Mouse (Mus musculus): ENCODE data around the gene Ankrd52. TPM values are rescaled to one million over a fixed set of nuclear protein-coding genes. Genes with fewer than 3 reads are reported as not detected.

Gene Ankrd52
- polyA plus RNA-seq, 1 experiment from 2014 or later, result 6.8 TPM

GRCm38 (mm10) chr10:128403931-128404330 lies 27.0 kb downstream of the Ankrd52 start:
- no peak for ATAC-seq (replicated peaks; ENCODE audit: insufficient number of reproducible peaks, insufficient read depth, low FRiP score, low read depth)

GRCm38 (mm10) chr10:128408591-128409535 lies 31.9 kb downstream of the Ankrd52 start:
- Histone ChIP-seq H3K4me3 (peak overlapping the region; percentile 87), H3K9ac (peak overlapping the region; percentile 76), H3K27ac (peak overlapping the region; percentile 58), H3K27me3 (no peaks in the 10 kb centered on the region), H3K4me2 (peak overlapping the region; percentile 93), H3K4me1 (replicated peaks) (peaks cover 34% of the 10 kb centered on the region), H3K9me3 (replicated peaks) (no peaks in the 10 kb centered on the region), H3K36me3 (0 out of 2 replicates have a peak, but pooled peaks cover 5% of the 10 kb centered on the region)
- 13% methylated on average over 35 of the region's 35 CpGs for WGBS
- no peak for ATAC-seq (replicated peaks; ENCODE audit: insufficient number of reproducible peaks, insufficient read depth, low FRiP score, low read depth)

More at GRCm38 (mm10) chr10:128403931-128404330, 27.0 kb downstream of the Ankrd52 start:
- Histone ChIP-seq H3K9me3 (replicated peaks) (no peaks in the 10 kb centered on the region), H3K4me1 (replicated peaks) (peaks cover 5% of the 10 kb centered on the region), H3K4me3 (no peak overlapping the region), H3K27ac (no peak overlapping the region), H3K36me3 (0 out of 2 replicates have a peak, but pooled peaks cover 5% of the 10 kb centered on the region), H3K4me2 (no peak overlapping the region), H3K9ac (no peak overlapping the region), H3K27me3 (no peaks in the 10 kb centered on the region)
- WGBS, result 84% methylated on average over 7 of the region's 7 CpGs

GRCm38 (mm10) chr10:128409692-128410559 lies 33.0 kb downstream of the Ankrd52 start:
- H3K9me3 ChIP-seq (replicated peaks), result no peaks in the 10 kb centered on the region
- peak overlapping the region; percentile 97 for H3K27ac ChIP-seq
- ATAC-seq (replicated peaks; ENCODE audit: insufficient number of reproducible peaks, insufficient read depth, low FRiP score, low read depth), result peak; percentile 94
- peaks cover 38% of the 10 kb centered on the region for H3K4me1 ChIP-seq (replicated peaks)
- peak overlapping the region; percentile 87 for H3K4me3 ChIP-seq
- no peaks in the 10 kb centered on the region for H3K27me3 ChIP-seq
- 6% methylated on average over 36 of the region's 36 CpGs for WGBS
- peak overlapping the region; percentile 93 for H3K4me2 ChIP-seq
- peaks cover 12% of the 10 kb centered on the region; the same call in 1 of the 2 replicates for H3K36me3 ChIP-seq
- H3K9ac ChIP-seq, result peak overlapping the region; percentile 84

DNA sequence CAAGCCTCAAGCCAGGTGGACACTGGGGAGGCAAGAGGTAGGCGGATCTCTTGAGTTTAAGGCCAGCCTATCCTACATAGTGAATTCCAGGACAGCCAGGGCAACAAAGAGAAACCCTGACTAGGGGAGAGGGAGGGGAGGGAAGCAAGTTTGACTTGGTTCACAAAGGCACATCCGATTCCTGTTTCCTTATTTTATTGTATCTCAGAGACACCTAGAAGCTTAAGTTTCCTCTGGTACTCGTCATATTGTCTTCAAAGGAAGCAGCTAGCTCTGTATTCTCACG lies 33.6 kb downstream of the Ankrd52 start:
- peaks cover 40% of the 10 kb centered on the region for H3K4me1 ChIP-seq (replicated peaks)
- H3K4me3 ChIP-seq, result peak overlapping the region; percentile 87
- peak overlapping the region; percentile 84 for H3K9ac ChIP-seq
- no peak for ATAC-seq (replicated peaks; ENCODE audit: insufficient number of reproducible peaks, insufficient read depth, low FRiP score, low read depth)
- no peaks in the 10 kb centered on the region for H3K27me3 ChIP-seq
- H3K4me2 ChIP-seq, result peak overlapping the region; percentile 93
- peaks cover 15% of the 10 kb centered on the region; the same call in 1 of the 2 replicates for H3K36me3 ChIP-seq
- H3K9me3 ChIP-seq (replicated peaks), result no peaks in the 10 kb centered on the region
- 24% methylated on average over 4 of the region's 4 CpGs for WGBS
- H3K27ac ChIP-seq, result peak overlapping the region; percentile 97

- Histone ChIP-seq H3K27me3 (no peaks in the 10 kb centered on the region), H3K9me3 (replicated peaks) (no peaks in the 10 kb centered on the region), H3K4me1 (replicated peaks) (peaks cover 40% of the 10 kb centered on the region), H3K36me3 (peaks cover 22% of the 10 kb centered on the region), H3K27ac (peak within 1 kb of the TSS; percentile 97), H3K4me3 (peak within 1 kb of the TSS; percentile 87), H3K4me2 (peak within 1 kb of the TSS; percentile 93), H3K9ac (peak within 1 kb of the TSS; percentile 84)
- peak; percentile 89 for ATAC-seq (replicated peaks; ENCODE audit: insufficient number of reproducible peaks, insufficient read depth, low FRiP score, low read depth)
- WGBS, result under 1% methylated on average over 50 of the region's 50 CpGs
These were observed 34.5 kb downstream of the Ankrd52 start, which contains the start of the genes Nabp2 and Rnf41 for GRCm38 (mm10) chr10:128411211-128412054. TSS of gene Nabp2 (minus strand) at chr10:128411492. TSS of gene Rnf41 (plus strand) at chr10:128411657.

DNA sequence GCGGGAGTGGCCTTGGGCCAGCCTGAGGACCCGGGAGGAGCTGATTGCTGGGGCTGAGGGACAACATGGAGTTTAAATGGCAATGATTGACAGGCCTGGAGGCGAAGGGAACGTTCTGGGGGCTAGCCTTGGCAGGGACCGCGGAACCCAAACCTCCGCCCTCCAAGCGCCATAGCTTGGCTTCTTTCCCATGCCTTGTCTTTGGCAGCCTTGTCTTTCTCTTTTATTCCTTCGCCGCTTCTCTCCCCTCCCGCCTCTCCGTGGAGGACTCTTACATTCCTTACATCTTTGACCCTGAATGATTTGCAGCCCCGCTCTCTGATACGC lies 35.1 kb downstream of the Ankrd52 start:
- H3K4me1 ChIP-seq (replicated peaks), result peaks cover 40% of the 10 kb centered on the region
- peak overlapping the region; percentile 93 for H3K4me2 ChIP-seq
- H3K27ac ChIP-seq, result peak overlapping the region; percentile 97
- ATAC-seq (replicated peaks; ENCODE audit: insufficient number of reproducible peaks, insufficient read depth, low FRiP score, low read depth), result no peak
- WGBS, result 0% methylated on average over 14 of the region's 14 CpGs
- peak overlapping the region; percentile 84 for H3K9ac ChIP-seq
- H3K36me3 ChIP-seq, result peaks cover 27% of the 10 kb centered on the region
- peak overlapping the region; percentile 87 for H3K4me3 ChIP-seq
- H3K27me3 ChIP-seq, result no peaks in the 10 kb centered on the region
- no peaks in the 10 kb centered on the region for H3K9me3 ChIP-seq (replicated peaks)

- 17% methylated on average over 1 of the region's 1 CpGs for WGBS
- H3K9me3 ChIP-seq (replicated peaks), result no peaks in the 10 kb centered on the region
- peak overlapping the region; percentile 93 for H3K4me2 ChIP-seq
- H3K36me3 ChIP-seq, result peaks cover 29% of the 10 kb centered on the region
- H3K9ac ChIP-seq, result peak overlapping the region; percentile 84
- H3K27ac ChIP-seq, result peak overlapping the region; percentile 97
- peaks cover 40% of the 10 kb centered on the region for H3K4me1 ChIP-seq (replicated peaks)
- H3K4me3 ChIP-seq, result peak overlapping the region; percentile 87
- no peaks in the 10 kb centered on the region for H3K27me3 ChIP-seq
- no peak for ATAC-seq (replicated peaks; ENCODE audit: insufficient number of reproducible peaks, insufficient read depth, low FRiP score, low read depth)
These were observed 35.6 kb downstream of the Ankrd52 start for GRCm38 (mm10) chr10:128412558-128412957.

DNA sequence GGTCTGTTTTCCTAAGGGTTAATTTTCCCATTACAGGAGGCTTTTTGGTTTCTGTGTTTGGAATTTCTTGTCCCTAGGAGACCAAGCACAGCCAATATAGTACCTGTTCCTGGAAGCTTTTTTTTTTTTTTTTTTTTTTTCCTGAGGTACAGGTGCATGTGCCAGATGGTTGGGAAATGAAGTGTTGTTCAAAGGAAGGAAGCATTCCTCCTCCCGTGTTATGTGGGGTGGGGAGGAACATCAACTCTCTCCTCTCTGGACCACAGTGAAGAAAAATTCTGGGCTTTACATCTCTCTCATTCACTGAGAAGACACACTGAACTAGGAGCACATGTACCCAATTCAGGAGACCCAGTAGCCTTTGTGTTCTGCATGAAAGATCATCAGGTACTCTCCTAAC lies 36.2 kb downstream of the Ankrd52 start:
- WGBS, result 63% methylated on average over 1 of the region's 1 CpGs
- Histone ChIP-seq H3K4me1 (replicated peaks) (peaks cover 40% of the 10 kb centered on the region), H3K27me3 (no peaks in the 10 kb centered on the region), H3K36me3 (peaks cover 32% of the 10 kb centered on the region), H3K9me3 (replicated peaks) (no peaks in the 10 kb centered on the region), H3K27ac (peak overlapping the region; percentile 97; the same call in 1 of the 2 replicates), H3K4me3 (peak overlapping the region; percentile 87), H3K4me2 (peak overlapping the region; percentile 93; the same call in 1 of the 2 replicates), H3K9ac (no peak overlapping the region)
- ATAC-seq (replicated peaks; ENCODE audit: insufficient number of reproducible peaks, insufficient read depth, low FRiP score, low read depth), result no peak

DNA sequence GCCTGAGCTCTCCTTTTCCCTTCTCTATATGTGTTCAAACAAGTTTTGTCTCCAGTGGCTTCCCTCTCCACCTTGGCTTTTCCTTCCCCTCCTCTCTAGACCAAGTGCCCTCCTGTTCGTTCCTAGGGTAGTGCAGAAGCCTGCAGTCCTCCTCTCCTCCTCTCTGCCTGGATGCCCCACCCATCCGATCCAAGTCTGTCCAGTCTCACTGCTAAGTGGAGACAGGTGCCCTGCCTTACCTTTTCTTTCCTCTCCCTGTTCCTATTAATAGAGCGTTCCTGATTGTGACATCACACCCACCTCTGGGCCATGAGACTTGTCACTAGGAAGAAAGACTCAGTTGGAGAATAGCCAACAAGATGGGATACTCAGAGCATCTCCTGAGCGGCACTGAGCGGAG lies 37.9 kb downstream of the Ankrd52 start:
- Histone ChIP-seq H3K9me3 (replicated peaks) (no peaks in the 10 kb centered on the region), H3K27ac (no peak overlapping the region), H3K4me1 (replicated peaks) (peaks cover 35% of the 10 kb centered on the region), H3K27me3 (no peaks in the 10 kb centered on the region), H3K9ac (no peak overlapping the region), H3K36me3 (peaks cover 47% of the 10 kb centered on the region), H3K4me2 (no peak overlapping the region), H3K4me3 (no peak overlapping the region)
- ATAC-seq (replicated peaks; ENCODE audit: insufficient number of reproducible peaks, insufficient read depth, low FRiP score, low read depth), result no peak
- WGBS, result 65% methylated on average over 5 of the region's 5 CpGs

- Histone ChIP-seq H3K4me2 (no peak overlapping the region), H3K27me3 (no peaks in the 10 kb centered on the region), H3K27ac (no peak overlapping the region), H3K4me3 (no peak overlapping the region), H3K36me3 (peaks cover 49% of the 10 kb centered on the region), H3K4me1 (replicated peaks) (no peaks in the 10 kb centered on the region), H3K9me3 (replicated peaks) (no peaks in the 10 kb centered on the region), H3K9ac (no peak overlapping the region)
- no peak for ATAC-seq (replicated peaks; ENCODE audit: insufficient number of reproducible peaks, insufficient read depth, low FRiP score, low read depth)
- 51% methylated on average over 5 of the region's 5 CpGs for WGBS
These were observed 45.5 kb downstream of the Ankrd52 start for GRCm38 (mm10) chr10:128422426-128422825.
